24 mouse cellular contexts compared by ENCODE assay signal in genomic region chr19:44637145-44637719, GRCm38 (mm10).
DNase-seq lines count a peak whose midpoint lies in the region; ATAC-seq and TF ChIP-seq lines count a peak whose summit lies in the region.
"Had no signal": no experiment of that assay in that cellular context is flagged by ENCODE, and none has a peak within 500 bp of the region (broad histone marks: within the 10 kb centered on the region; RNA-seq: fewer than 3 reads in every experiment).

No protein-coding gene starts in this region.

- no peak for TF ChIP-seq POLR2A in CH12.LX (IDR thresholded peaks at IDR 0.05; ENCODE audit: low read depth, low read length)

- in situ Hi-C loops in CH12.LX (cut with MboI; ENCODE audit: low pct_ligation_motif_present, low pct_unique_long_range_greater_than_20kb, low sequenced_read_pairs): no loop called here

- H3K9me3 ChIP-seq in hindbrain, embryonic 10.5 days: no peaks in the 10 kb centered on the region
- H3K9me3 ChIP-seq in hindbrain, postnatal 0 days (ENCODE audit: low read length): no peaks in the 10 kb centered on the region
- no peaks in the 10 kb centered on the region for H3K9me3 ChIP-seq in kidney, embryonic 15.5 days (replicated peaks)
- no peaks in the 10 kb centered on the region for H3K9me3 ChIP-seq in kidney, postnatal 0 days (replicated peaks; ENCODE audit: low read length)
- H3K9me3 ChIP-seq in CH12.LX (replicated peaks; ENCODE audit: low read length): no peaks in the 10 kb centered on the region
- H3K9me3 ChIP-seq: embryonic facial prominence, embryonic 10.5 days; embryonic facial prominence, embryonic 12.5 days; forebrain, embryonic 13.5 days; forebrain, embryonic 15.5 days; G1E had no signal

- peak; percentile 97 for TF ChIP-seq EP300 in CH12.LX (IDR thresholded peaks at IDR 0.05; ENCODE audit: low read length)

- TF ChIP-seq CTCF in hindbrain, postnatal 0 days (IDR thresholded peaks at IDR 0.05; ENCODE audit: low read depth): no peak
- no peak for TF ChIP-seq CTCF in kidney, postnatal 0 days (IDR thresholded peaks at IDR 0.05; ENCODE audit: low read depth)
- TF ChIP-seq CTCF in CH12.LX (conservative IDR thresholded peaks at IDR 0.05 in 1 of 2, IDR thresholded peaks at IDR 0.05 in 1 of 2; ENCODE audit: low read depth in 2 of 2, low read length in 2 of 2): no peak

- H3K27me3 ChIP-seq in hindbrain, embryonic 10.5 days (ENCODE audit: insufficient read depth, poor library complexity, severe bottlenecking): peaks cover 75% of the 10 kb centered on the region
- peaks cover 7% of the 10 kb centered on the region; the same call in 1 of the 2 replicates for H3K27me3 ChIP-seq in hindbrain, postnatal 0 days (ENCODE audit: insufficient read depth, low read length)
- peaks cover 40% of the 10 kb centered on the region for H3K27me3 ChIP-seq in kidney, embryonic 15.5 days
- H3K27me3 ChIP-seq in kidney, postnatal 0 days (ENCODE audit: insufficient read depth, low read length): peaks cover 7% of the 10 kb centered on the region; the same call in 1 of the 2 replicates
- peaks cover 48% of the 10 kb centered on the region for H3K27me3 ChIP-seq in CH12.LX (replicated peaks)
- H3K27me3 ChIP-seq: Patski had no signal

- H3K27ac ChIP-seq in hindbrain, embryonic 10.5 days: 0 out of 2 replicates have a peak overlapping the region, but pooled peaks have one; percentile 54
- no peak overlapping the region for H3K27ac ChIP-seq in hindbrain, postnatal 0 days
- peak overlapping the region; percentile 62 for H3K27ac ChIP-seq in kidney, embryonic 15.5 days
- no peak overlapping the region for H3K27ac ChIP-seq in kidney, postnatal 0 days
- no peak overlapping the region for H3K27ac ChIP-seq in CH12.LX (ENCODE audit: insufficient read depth, low read depth)
- H3K27ac ChIP-seq: embryonic facial prominence, embryonic 10.5 days; embryonic facial prominence, embryonic 12.5 days; forebrain, embryonic 13.5 days; forebrain, embryonic 15.5 days had no signal

- H3K4me3 ChIP-seq in hindbrain, embryonic 10.5 days: no peak overlapping the region
- H3K4me3 ChIP-seq in hindbrain, postnatal 0 days (ENCODE audit: low read length): no peak overlapping the region
- H3K4me3 ChIP-seq in kidney, embryonic 15.5 days (replicated peaks): no peak overlapping the region
- H3K4me3 ChIP-seq in kidney, postnatal 0 days (replicated peaks; ENCODE audit: low read depth, low read length): no peak overlapping the region
- no peak overlapping the region for H3K4me3 ChIP-seq in CH12.LX (replicated peaks in 1 of 3; ENCODE audit: low read depth in 2 of 3, low read length in 2 of 3, poor library complexity in 1 of 3)
- H3K4me3 ChIP-seq: embryonic facial prominence, embryonic 10.5 days; embryonic facial prominence, embryonic 12.5 days; forebrain, embryonic 13.5 days; forebrain, embryonic 15.5 days had no signal

- ATAC-seq in hindbrain, postnatal 0 days: no peak
- no peak for ATAC-seq in kidney, embryonic 15.5 days (replicated peaks; ENCODE audit: low FRiP score)
- no peak for ATAC-seq in kidney, postnatal 0 days (replicated peaks; ENCODE audit: low FRiP score, low read depth)
- ATAC-seq: activated CD4-positive, CD25-positive, alpha-beta regulatory T cell, adult 4 months; forebrain, embryonic 13.5 days; forebrain, embryonic 15.5 days; forebrain, postnatal 0 days; Patski had no signal

- no peak overlapping the region for H3K9ac ChIP-seq in hindbrain, postnatal 0 days (replicated peaks; ENCODE audit: low read length)
- H3K9ac ChIP-seq in kidney, embryonic 15.5 days: no peak overlapping the region
- no peak overlapping the region for H3K9ac ChIP-seq in kidney, postnatal 0 days (ENCODE audit: low read depth, low read length)
- no peak overlapping the region for H3K9ac ChIP-seq in CH12.LX (ENCODE audit: insufficient read depth, low read depth)
- H3K9ac ChIP-seq: embryonic facial prominence, embryonic 12.5 days; forebrain, embryonic 13.5 days; forebrain, embryonic 15.5 days; forebrain, postnatal 0 days had no signal

- WGBS in hindbrain, embryonic 10.5 days: 55% methylated on average over 9 of the region's 9 CpGs
- 60% methylated on average over 9 of the region's 9 CpGs for WGBS in hindbrain, postnatal 0 days
- 23% methylated on average over 9 of the region's 9 CpGs for WGBS in kidney, embryonic 15.5 days
- WGBS in kidney, postnatal 0 days: 32% methylated on average over 9 of the region's 9 CpGs

- dilution Hi-C loops in CH12.LX (cut with MboI; ENCODE audit: extremely low pct_ligation_motif_present, extremely low pct_unique_long_range_greater_than_20kb, low sequenced_read_pairs): no loop called here

- peak; percentile 22 for DNase-seq in hindbrain, embryonic 10.5 days (ENCODE audit: low spot score)
- no peak for DNase-seq in hindbrain, postnatal 0 days (ENCODE audit: low spot score)
- DNase-seq in kidney, postnatal 14 days: no peak
- peak; percentile 68 for DNase-seq in kidney, postnatal 0 days (ENCODE audit: low spot score)
- DNase-seq in kidney, adult 11 months: no peak
- DNase-seq in CH12.LX (ENCODE audit: extremely low read depth): peak; percentile 83
- DNase-seq in thymus, adult 18-20 months: no peak
- DNase-seq: adrenal gland, adult 8-10 months; adrenal gland, postnatal 14 days; adrenal gland, postnatal 36 days; cerebellum, adult 11-12 months; cerebellum, adult 2 months; cerebellum, adult 9-10 months; cerebellum, postnatal 10 days; cerebellum, postnatal 25 days; forebrain, postnatal 0 days had no signal

- H3K4me2 ChIP-seq in hindbrain, postnatal 0 days (ENCODE audit: low read depth, low read length): no peak overlapping the region
- H3K4me2 ChIP-seq in kidney, embryonic 15.5 days: no peak overlapping the region
- H3K4me2 ChIP-seq in kidney, postnatal 0 days (ENCODE audit: low read length): no peak overlapping the region
- no peak overlapping the region; the same call in 1 of the 2 replicates for H3K4me2 ChIP-seq in CH12.LX (ENCODE audit: insufficient read depth, low read depth, poor library complexity, severe bottlenecking)
- H3K4me2 ChIP-seq: embryonic facial prominence, embryonic 12.5 days; forebrain, embryonic 13.5 days; forebrain, embryonic 15.5 days had no signal

- no peaks in the 10 kb centered on the region for H3K36me3 ChIP-seq in hindbrain, embryonic 10.5 days
- H3K36me3 ChIP-seq in hindbrain, postnatal 0 days (ENCODE audit: insufficient read depth, low read length): no peaks in the 10 kb centered on the region
- no peaks in the 10 kb centered on the region for H3K36me3 ChIP-seq in kidney, embryonic 15.5 days
- H3K36me3 ChIP-seq in kidney, postnatal 0 days (ENCODE audit: insufficient read depth, low read length): no peaks in the 10 kb centered on the region
- no peaks in the 10 kb centered on the region for H3K36me3 ChIP-seq in CH12.LX (replicated peaks in 1 of 2; ENCODE audit: control insufficient read depth in 1 of 2, insufficient read depth in 1 of 2, low read length in 1 of 2)
- H3K36me3 ChIP-seq: embryonic facial prominence, embryonic 10.5 days; embryonic facial prominence, embryonic 12.5 days; forebrain, embryonic 15.5 days; G1E had no signal

- no peaks in the 10 kb centered on the region for H3K79me2 ChIP-seq in CH12.LX (replicated peaks; ENCODE audit: control insufficient read depth, extremely low read depth, insufficient read depth, poor library complexity, severe bottlenecking)

- no peak; the same call in 1 of the 2 replicates for TF ChIP-seq RAD21 in CH12.LX (IDR thresholded peaks at IDR 0.05; ENCODE audit: low read depth, low read length)

- peaks cover 38% of the 10 kb centered on the region for H3K4me1 ChIP-seq in hindbrain, embryonic 10.5 days (replicated peaks)
- no peaks in the 10 kb centered on the region; the same call in 1 of the 2 replicates for H3K4me1 ChIP-seq in hindbrain, postnatal 0 days (ENCODE audit: insufficient read depth, low read length)
- peaks cover 72% of the 10 kb centered on the region for H3K4me1 ChIP-seq in kidney, embryonic 15.5 days
- peaks cover 7% of the 10 kb centered on the region; the same call in 1 of the 2 replicates for H3K4me1 ChIP-seq in kidney, postnatal 0 days (replicated peaks; ENCODE audit: insufficient read depth, low read length)
- peaks cover 11 to 18% of the 10 kb centered on the region in 2 experiments for H3K4me1 ChIP-seq in CH12.LX (ENCODE audit: control insufficient read depth in 1 of 2, insufficient read depth in 2 of 2)

TF ChIP-seq in CH12.LX, 34 proteins besides CTCF, POLR2A, EP300 and RAD21 (continues in another document):
- TF ChIP-seq NRF1 (IDR thresholded peaks at IDR 0.05; ENCODE audit: low read depth, low read length) (no peak), NELFE (IDR thresholded peaks at IDR 0.05; ENCODE audit: low read depth, low read length) (no peak), BHLHE40 (IDR thresholded peaks at IDR 0.05; ENCODE audit: low read depth, low read length) (peak; percentile 72), USF1 (IDR thresholded peaks at IDR 0.05; ENCODE audit: low read depth, low read length) (no peak), USF2 (conservative IDR thresholded peaks at IDR 0.05; ENCODE audit: low read depth, low read length) (no peak), JUND (conservative IDR thresholded peaks at IDR 0.05; ENCODE audit: low read depth, low read length) (peak; percentile 88), SMC3 (IDR thresholded peaks at IDR 0.05; ENCODE audit: low read depth, low read length) (no peak), PAX5 (IDR thresholded peaks at IDR 0.05; ENCODE audit: low read length) (no peak), MAFK (IDR thresholded peaks at IDR 0.05; ENCODE audit: insufficient replicate concordance, low read length) (no peak), ZC3H11A (IDR thresholded peaks at IDR 0.05; ENCODE audit: low read depth, low read length) (no peak), MEF2A (IDR thresholded peaks at IDR 0.05; ENCODE audit: borderline replicate concordance, low read depth, low read length) (no peak), ELF1 (IDR thresholded peaks at IDR 0.05; ENCODE audit: low read depth, low read length) (no peak), SIN3A (IDR thresholded peaks at IDR 0.05; ENCODE audit: low read length) (peak; percentile 64; the same call in 1 of the 2 replicates), MAZ (IDR thresholded peaks at IDR 0.05; ENCODE audit: low read depth, low read length) (no peak), UBTF (IDR thresholded peaks at IDR 0.05; ENCODE audit: low read depth, low read length) (no peak), GABPA (IDR thresholded peaks at IDR 0.05; ENCODE audit: insufficient replicate concordance, low read depth, low read length) (no peak), TBP (conservative IDR thresholded peaks at IDR 0.05; ENCODE audit: low read depth, low read length) (no peak), KAT2A (IDR thresholded peaks at IDR 0.05; ENCODE audit: insufficient replicate concordance, low read length) (no peak), IRF4 (IDR thresholded peaks at IDR 0.05; ENCODE audit: low read depth, low read length) (peak; percentile 94), E2F4 (IDR thresholded peaks at IDR 0.05; ENCODE audit: insufficient replicate concordance, low read depth, low read length) (no peak), ZMIZ1 (IDR thresholded peaks at IDR 0.05; ENCODE audit: low read depth, low read length) (no peak), TCF12 (IDR thresholded peaks at IDR 0.05; ENCODE audit: low read depth, low read length) (peak; percentile 48; the same call in 1 of the 2 replicates), ETS1 (conservative IDR thresholded peaks at IDR 0.05; ENCODE audit: low read depth, low read length) (peak; percentile 94)

Comparison
In these comparisons a context has a peak if more than half of its experiments do, and no peak if none do; other contexts are left out.
1. DNase-seq: peak in hindbrain, embryonic 10.5 days (single experiment), kidney, postnatal 0 days (single experiment) and CH12.LX (single experiment); none in hindbrain, postnatal 0 days (single experiment), kidney, postnatal 14 days (single experiment), kidney, adult 11 months (single experiment) and thymus, adult 18-20 months (0 of 2).
2. H3K27ac ChIP-seq: peak in hindbrain, embryonic 10.5 days (single experiment) and kidney, embryonic 15.5 days (single experiment); none in hindbrain, postnatal 0 days (single experiment), kidney, postnatal 0 days (single experiment) and CH12.LX (single experiment).